26 mouse cellular contexts compared by ENCODE assay signal in the genomic region with DNA sequence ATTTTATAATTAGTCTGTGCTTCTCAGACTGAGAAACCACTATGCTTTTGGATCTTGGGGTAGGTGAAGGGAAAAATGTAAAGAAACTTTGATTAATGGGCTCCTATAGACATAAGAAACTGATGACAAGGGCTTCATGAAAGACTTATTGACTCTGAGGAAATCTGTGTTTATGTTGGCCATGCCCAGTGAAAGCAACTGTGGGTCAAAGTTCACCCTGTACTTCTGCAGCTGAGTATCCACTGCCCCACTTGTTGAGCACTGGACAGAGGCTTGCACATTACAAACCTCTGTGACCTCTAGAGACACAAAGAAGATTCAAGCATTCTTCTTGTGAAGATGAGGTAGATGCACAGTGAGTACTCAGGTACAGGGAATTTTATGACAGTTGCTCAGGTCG.
"Had no signal": no experiment of that assay in that cellular context is flagged by ENCODE, and none has a peak within 500 bp of the region (broad histone marks: within the 10 kb centered on the region; RNA-seq: fewer than 3 reads in every experiment).

No protein-coding gene starts in this region.

- H3K4me1 ChIP-seq: embryonic facial prominence, embryonic 10.5 days; embryonic facial prominence, embryonic 12.5 days; forebrain, embryonic 10.5 days; forebrain, embryonic 12.5 days; forebrain, embryonic 13.5 days; forebrain, embryonic 15.5 days had no signal

- ATAC-seq: forebrain, embryonic 13.5 days; forebrain, embryonic 14.5 days; forebrain, embryonic 15.5 days; forebrain, embryonic 16.5 days; forebrain, postnatal 0 days had no signal

- H3K9ac ChIP-seq: embryonic facial prominence, embryonic 12.5 days; embryonic facial prominence, embryonic 13.5 days; embryonic facial prominence, embryonic 15.5 days; forebrain, embryonic 12.5 days; forebrain, embryonic 13.5 days; forebrain, embryonic 15.5 days; forebrain, postnatal 0 days had no signal

- H3K27me3 ChIP-seq: embryonic facial prominence, embryonic 12.5 days; embryonic facial prominence, embryonic 13.5 days; embryonic facial prominence, embryonic 15.5 days; forebrain, embryonic 12.5 days; forebrain, embryonic 13.5 days; forebrain, embryonic 15.5 days had no signal

- H3K4me3 ChIP-seq: embryonic facial prominence, embryonic 10.5 days; embryonic facial prominence, embryonic 12.5 days; embryonic facial prominence, embryonic 13.5 days; embryonic facial prominence, embryonic 15.5 days; erythroblast, embryonic 14.5 days; forebrain, embryonic 10.5 days; forebrain, embryonic 12.5 days; forebrain, embryonic 13.5 days; forebrain, embryonic 15.5 days; gastrocnemius, adult 2 months; heart, adult 2 months had no signal

- DNase-seq: cerebellum, adult 9-10 months; cerebellum, adult 9-11 months; cerebellum, postnatal 10 days; cerebellum, postnatal 14 days; cerebellum, postnatal 25 days; cerebellum, postnatal 36 days; embryo, embryonic 11 days; forebrain, postnatal 0 days; gastrocnemius, adult 2 months; gastrocnemius, postnatal 10 days; gastrocnemius, postnatal 14 days; gastrocnemius, postnatal 25 days; gastrocnemius, postnatal 36 days; heart, adult 18-20 months; heart, adult 2 months had no signal

- H3K4me2 ChIP-seq: embryonic facial prominence, embryonic 12.5 days; embryonic facial prominence, embryonic 13.5 days; embryonic facial prominence, embryonic 15.5 days; forebrain, embryonic 12.5 days; forebrain, embryonic 13.5 days; forebrain, embryonic 15.5 days had no signal

- H3K9me3 ChIP-seq: embryonic facial prominence, embryonic 10.5 days; embryonic facial prominence, embryonic 12.5 days; embryonic facial prominence, embryonic 13.5 days; embryonic facial prominence, embryonic 15.5 days; forebrain, embryonic 10.5 days; forebrain, embryonic 12.5 days; forebrain, embryonic 13.5 days; forebrain, embryonic 15.5 days had no signal

- H3K36me3 ChIP-seq: embryonic facial prominence, embryonic 10.5 days; embryonic facial prominence, embryonic 12.5 days; embryonic facial prominence, embryonic 13.5 days; embryonic facial prominence, embryonic 15.5 days; forebrain, embryonic 10.5 days; forebrain, embryonic 12.5 days; forebrain, embryonic 15.5 days had no signal

- H3K27ac ChIP-seq: embryonic facial prominence, embryonic 10.5 days; embryonic facial prominence, embryonic 12.5 days; embryonic facial prominence, embryonic 13.5 days; embryonic facial prominence, embryonic 15.5 days; forebrain, embryonic 10.5 days; forebrain, embryonic 12.5 days; forebrain, embryonic 13.5 days; forebrain, embryonic 15.5 days; gastrocnemius, adult 2 months; heart, adult 2 months had no signal
